Mouse (Mus musculus): Measurements from ENCODE around the gene Misp. TPM values are rescaled to one million over a fixed set of nuclear protein-coding genes. Genes with fewer than 3 reads are reported as not detected.
A peak's percentile ranks its signal among the peaks of the same experiment; 100 is the strongest.

Misp gene
- polyA plus RNA-seq, 1 experiment: not detected

DNA sequence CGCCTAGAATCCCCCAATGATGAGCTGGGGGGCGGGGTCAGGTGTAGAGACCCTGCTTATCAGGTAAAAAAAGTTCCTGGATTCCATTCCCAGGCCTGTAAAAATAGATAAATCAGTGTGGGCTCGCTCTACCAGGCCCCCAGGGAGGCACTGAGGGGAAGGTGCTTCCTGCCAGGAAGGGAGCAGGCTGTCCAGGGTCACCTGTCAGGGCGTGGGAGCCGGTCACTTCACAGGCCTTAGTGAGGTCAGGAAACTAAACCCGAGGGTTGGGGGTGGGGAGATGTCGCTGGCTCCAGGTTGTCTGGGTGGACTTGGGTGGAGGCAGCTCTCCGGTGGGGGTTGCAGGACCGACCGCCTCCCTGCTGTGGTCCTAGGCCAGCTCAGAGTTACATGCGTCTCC, 15.2 kb upstream of the Misp start:
- Histone ChIP-seq H3K4me3 (ENCODE audit: insufficient read depth, low read length) (no peak overlapping the region), H3K4me1 (ENCODE audit: control insufficient read depth, insufficient read depth, low read length) (peaks cover 4% of the 10 kb centered on the region), H3K27ac (ENCODE audit: insufficient read depth, low read length) (no peak overlapping the region)
- TF ChIP-seq POLR2A (IDR thresholded peaks at IDR 0.05; ENCODE audit: low read depth, low read length): no peak
- no peak for TF ChIP-seq CTCF (IDR thresholded peaks at IDR 0.05; ENCODE audit: borderline replicate concordance, insufficient read depth, low read length)

DNA sequence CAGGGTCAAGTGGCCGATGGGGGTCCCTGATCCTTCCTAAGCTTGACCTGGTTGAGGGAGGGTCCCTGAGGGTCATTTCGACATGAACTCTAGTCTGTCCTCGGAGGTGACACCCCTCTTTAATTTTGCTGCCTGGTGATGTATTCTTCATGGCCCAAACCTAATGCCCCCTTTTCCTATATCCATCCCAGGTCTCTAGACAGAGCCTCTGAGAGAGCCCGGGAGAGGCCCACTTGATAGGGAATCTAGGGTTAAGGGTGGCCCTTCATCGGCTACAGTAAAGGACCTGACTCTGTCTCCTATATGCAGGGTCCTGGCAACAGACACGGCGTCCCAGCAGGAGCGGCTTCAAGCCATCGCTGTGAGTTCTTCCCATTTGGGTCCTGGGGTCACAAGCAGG, 14.5 kb upstream of the Misp start:
- Histone ChIP-seq H3K4me3 (ENCODE audit: insufficient read depth, low read length) (no peak overlapping the region), H3K4me1 (ENCODE audit: control insufficient read depth, insufficient read depth, low read length) (peaks cover 4% of the 10 kb centered on the region), H3K27ac (ENCODE audit: insufficient read depth, low read length) (no peak overlapping the region)
- no peak for TF ChIP-seq CTCF (IDR thresholded peaks at IDR 0.05; ENCODE audit: borderline replicate concordance, insufficient read depth, low read length)
- no peak for TF ChIP-seq POLR2A (IDR thresholded peaks at IDR 0.05; ENCODE audit: low read depth, low read length)

DNA sequence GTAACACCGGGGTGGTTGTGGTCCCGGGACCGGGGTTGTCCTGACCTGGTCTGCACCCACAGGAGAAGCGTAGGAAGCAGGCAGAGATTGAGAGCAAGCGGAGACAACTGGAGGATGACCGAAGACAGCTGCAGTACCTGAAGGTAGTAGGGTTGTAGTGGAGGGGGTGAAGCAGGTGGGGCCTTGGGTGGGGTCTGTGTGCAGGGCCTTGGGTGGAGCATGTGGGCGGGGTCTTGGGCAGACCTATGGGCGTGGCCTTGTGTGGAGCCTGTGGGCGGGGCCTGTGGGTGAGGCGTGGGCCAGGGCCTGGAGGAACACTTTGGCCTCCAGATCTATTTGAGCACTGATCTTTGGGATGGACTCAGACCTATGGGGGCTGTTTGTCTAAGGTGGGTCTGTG, 13.8 kb upstream of the Misp start:
- Histone ChIP-seq H3K4me3 (ENCODE audit: insufficient read depth, low read length) (no peak overlapping the region), H3K4me1 (ENCODE audit: control insufficient read depth, insufficient read depth, low read length) (peaks cover 2% of the 10 kb centered on the region; the same call in 1 of the 2 replicates), H3K27ac (ENCODE audit: insufficient read depth, low read length) (no peak overlapping the region)
- no peak for TF ChIP-seq CTCF (IDR thresholded peaks at IDR 0.05; ENCODE audit: borderline replicate concordance, insufficient read depth, low read length)
- no peak for TF ChIP-seq POLR2A (IDR thresholded peaks at IDR 0.05; ENCODE audit: low read depth, low read length)

DNA sequence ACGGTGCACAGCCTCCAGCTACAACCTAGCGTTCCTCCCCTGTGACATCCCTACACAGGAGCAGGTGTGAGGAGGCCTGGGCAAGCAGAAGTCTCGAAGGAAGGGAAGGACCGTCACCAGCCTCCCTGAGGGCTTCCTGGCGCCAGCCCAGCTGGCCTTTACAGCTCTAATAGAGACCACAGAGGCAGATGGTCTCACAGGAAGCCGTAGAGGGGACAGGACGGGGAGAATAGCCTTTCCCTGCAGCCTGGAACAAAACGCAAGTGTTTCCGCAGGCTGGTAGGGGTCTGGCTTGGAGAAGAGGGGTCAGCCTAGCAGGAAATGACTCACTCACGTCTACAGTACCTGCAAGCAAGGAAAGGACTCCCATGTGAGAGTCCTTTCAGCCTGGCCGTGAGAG, 13.0 kb upstream of the Misp start:
- Histone ChIP-seq H3K27ac (ENCODE audit: insufficient read depth, low read length) (no peak overlapping the region), H3K4me1 (ENCODE audit: control insufficient read depth, insufficient read depth, low read length) (no peaks in the 10 kb centered on the region), H3K4me3 (ENCODE audit: insufficient read depth, low read length) (no peak overlapping the region)
- TF ChIP-seq POLR2A (IDR thresholded peaks at IDR 0.05; ENCODE audit: low read depth, low read length) (no peak), CTCF (IDR thresholded peaks at IDR 0.05; ENCODE audit: borderline replicate concordance, insufficient read depth, low read length) (no peak)

DNA sequence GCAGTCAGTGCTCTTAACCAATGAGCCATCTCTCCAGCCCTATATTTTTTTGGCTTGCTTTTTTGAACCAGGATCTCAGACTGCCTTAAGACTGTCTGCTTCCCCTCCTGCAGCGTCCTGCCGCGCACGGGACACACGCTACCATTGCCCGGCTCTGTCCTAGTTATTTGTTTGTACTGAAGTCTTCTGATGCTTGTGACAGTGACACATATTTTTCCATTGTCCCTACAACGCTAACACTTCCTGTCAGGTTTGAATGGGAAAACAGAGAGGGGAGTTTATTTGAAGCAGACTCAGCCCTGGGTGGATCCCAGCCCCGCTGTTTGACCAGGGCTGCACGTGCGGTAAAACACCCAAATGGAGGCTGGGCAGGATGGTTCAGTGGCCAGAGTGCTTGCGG, 12.1 kb upstream of the Misp start:
- TF ChIP-seq POLR2A (IDR thresholded peaks at IDR 0.05; ENCODE audit: low read depth, low read length): no peak

DNA sequence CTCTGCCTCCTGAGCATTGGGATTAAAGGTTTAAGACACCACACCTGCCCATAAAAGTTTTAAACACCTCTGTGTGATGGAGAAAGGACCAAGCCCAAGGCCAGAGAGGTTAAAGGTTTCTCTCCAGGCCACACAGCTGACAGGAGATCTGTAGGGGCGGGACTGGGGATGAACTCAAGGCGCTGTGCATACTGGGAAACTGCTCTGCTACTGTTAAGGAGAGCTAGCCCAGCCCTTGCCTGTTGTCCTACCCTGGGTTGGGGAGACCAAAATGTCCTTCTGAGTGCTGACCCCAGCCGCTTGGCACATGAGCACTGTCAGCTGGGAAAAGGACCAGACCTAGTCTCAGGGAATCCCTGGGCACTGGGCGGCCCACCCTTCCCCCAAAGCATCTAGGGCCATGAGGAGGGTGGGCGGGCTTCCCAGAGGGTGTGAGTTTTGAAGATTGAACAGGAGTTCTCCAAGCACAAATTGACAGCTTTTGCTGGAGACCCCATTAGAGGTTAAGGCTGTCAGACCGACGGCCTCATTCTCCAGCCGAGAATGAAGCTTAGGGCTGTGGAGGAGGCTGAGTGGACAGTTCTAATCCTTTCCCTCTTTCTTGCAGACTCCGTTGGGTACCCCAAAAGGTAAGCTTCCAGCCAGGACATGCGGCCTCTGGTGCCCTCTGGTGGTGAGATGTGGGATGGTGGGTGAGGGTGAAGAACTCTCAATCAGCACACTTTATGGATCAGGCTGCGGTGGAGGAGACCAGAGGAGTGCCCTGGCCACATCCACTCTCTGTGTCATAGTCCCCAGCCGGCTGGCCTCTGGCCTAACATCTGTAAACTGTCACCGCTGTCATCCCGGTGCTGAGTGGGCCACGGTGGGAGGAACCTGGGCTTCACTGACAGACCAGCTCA, 8.8 kb upstream of the Misp start:
- peak; percentile 95 for TF ChIP-seq CTCF (IDR thresholded peaks at IDR 0.05; ENCODE audit: borderline replicate concordance, insufficient read depth, low read length)
- TF ChIP-seq POLR2A (IDR thresholded peaks at IDR 0.05; ENCODE audit: low read depth, low read length): no peak
- H3K4me1 ChIP-seq (ENCODE audit: control insufficient read depth, insufficient read depth, low read length): no peaks in the 10 kb centered on the region
- H3K4me3 ChIP-seq (ENCODE audit: insufficient read depth, low read length): no peak overlapping the region
- H3K27ac ChIP-seq (ENCODE audit: insufficient read depth, low read length): no peak overlapping the region

More for the DNA sequence above, 12.1 kb upstream of the Misp start:
- Histone ChIP-seq H3K27ac (ENCODE audit: insufficient read depth, low read length) (no peak overlapping the region), H3K4me3 (ENCODE audit: insufficient read depth, low read length) (no peak overlapping the region), H3K4me1 (ENCODE audit: control insufficient read depth, insufficient read depth, low read length) (no peaks in the 10 kb centered on the region)

DNA sequence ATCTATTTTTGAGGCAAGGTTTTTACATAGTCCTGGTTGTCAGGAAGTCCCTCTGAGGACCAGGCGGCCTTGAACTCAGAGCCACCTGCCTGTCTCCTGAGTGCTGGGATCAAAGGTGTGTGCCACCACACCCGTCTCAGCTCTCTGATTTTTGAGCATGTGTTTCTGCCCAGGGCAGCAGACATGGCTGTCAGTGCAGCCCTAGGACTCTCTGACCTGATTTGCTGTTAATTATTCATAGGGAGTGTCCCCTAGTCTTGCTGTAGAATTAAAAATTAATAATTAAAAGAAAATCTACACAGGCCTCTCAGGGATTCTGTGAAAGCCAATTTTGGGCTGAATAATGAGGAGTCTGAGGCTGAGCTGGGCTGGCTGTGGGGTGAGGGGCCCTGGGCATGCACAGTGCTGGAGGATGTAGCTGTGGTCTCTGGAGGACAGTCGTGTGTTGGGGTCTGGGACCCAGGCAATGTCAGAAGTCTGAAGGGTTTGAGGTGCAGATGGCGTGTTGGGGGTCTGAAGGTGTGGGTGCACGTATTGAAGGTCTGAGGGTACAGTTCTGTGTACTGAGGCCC, 6.4 kb upstream of the Misp start:
- TF ChIP-seq POLR2A (IDR thresholded peaks at IDR 0.05; ENCODE audit: low read depth, low read length) (no peak), CTCF (IDR thresholded peaks at IDR 0.05; ENCODE audit: borderline replicate concordance, insufficient read depth, low read length) (no peak)

DNA sequence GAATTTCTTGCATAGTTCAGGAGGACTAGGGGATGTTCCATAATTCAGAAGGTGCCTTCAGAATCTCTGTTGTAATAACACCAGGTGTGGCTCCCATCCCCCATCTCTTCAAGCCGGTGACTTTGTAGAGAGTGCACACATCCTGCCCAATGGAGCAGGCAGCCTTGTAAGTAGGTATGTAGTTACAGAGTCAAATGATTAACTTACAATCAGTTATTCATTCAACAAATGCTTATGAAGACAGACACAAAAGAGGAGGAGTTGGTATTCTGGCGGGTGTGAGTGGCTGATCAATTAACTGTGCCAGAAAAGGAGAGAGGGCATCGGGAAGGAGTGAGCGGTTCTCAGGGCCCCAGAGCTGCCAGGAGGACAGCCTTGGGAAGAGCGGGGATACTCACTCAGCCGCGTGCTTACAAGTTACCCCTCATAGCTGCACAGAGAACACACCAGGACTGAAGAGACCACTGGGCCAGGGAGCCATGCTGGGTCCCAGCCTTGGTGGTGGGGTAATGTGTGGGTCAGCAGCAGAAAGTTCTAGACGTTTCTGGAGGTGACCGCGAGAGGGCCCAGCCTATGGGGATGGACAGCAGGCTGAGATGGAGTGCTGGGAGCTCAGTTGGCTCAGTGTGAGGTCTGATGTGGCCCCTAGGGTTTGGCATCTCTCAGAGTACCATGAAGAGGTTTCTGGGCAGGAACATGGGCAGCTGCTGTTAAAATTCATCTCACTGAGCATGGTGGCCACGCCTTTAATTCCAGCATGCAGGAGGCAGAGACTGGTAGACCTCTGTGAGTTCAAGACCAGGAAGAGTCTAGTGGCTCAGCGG, 4.9 kb upstream of the Misp start:
- H3K4me1 ChIP-seq (ENCODE audit: control insufficient read depth, insufficient read depth, low read length): no peaks in the 10 kb centered on the region
- no peak overlapping the region for H3K27ac ChIP-seq (ENCODE audit: insufficient read depth, low read length)
- no peak overlapping the region for H3K4me3 ChIP-seq (ENCODE audit: insufficient read depth, low read length)
- TF ChIP-seq POLR2A (IDR thresholded peaks at IDR 0.05; ENCODE audit: low read depth, low read length) (no peak), CTCF (IDR thresholded peaks at IDR 0.05; ENCODE audit: borderline replicate concordance, insufficient read depth, low read length) (no peak)

More for the DNA sequence above, 6.4 kb upstream of the Misp start:
- no peaks in the 10 kb centered on the region for H3K4me1 ChIP-seq (ENCODE audit: control insufficient read depth, insufficient read depth, low read length)
- H3K4me3 ChIP-seq (ENCODE audit: insufficient read depth, low read length): no peak overlapping the region
- no peak overlapping the region for H3K27ac ChIP-seq (ENCODE audit: insufficient read depth, low read length)

DNA sequence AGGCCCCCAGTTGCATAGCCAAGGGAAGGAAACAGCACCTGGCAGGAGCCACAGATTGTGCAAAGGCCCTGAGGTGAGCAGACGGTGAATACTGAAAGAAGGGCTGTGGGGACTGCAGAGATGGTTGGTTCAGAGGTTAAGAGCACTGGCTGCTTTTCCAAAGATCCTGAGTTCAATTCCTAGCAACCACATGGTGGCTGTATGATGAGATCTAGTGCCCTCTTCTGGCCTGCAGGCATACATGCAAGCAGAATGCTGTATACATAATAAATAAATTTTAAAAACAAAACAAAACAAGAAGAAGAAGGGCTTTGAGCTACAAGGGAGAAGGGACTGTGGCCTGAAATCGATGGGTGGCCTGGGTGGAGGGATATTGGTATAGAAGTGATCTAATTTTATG, 3.7 kb upstream of the Misp start:
- Histone ChIP-seq H3K4me3 (ENCODE audit: insufficient read depth, low read length) (no peak overlapping the region), H3K4me1 (ENCODE audit: control insufficient read depth, insufficient read depth, low read length) (no peaks in the 10 kb centered on the region), H3K27ac (ENCODE audit: insufficient read depth, low read length) (no peak overlapping the region)
- TF ChIP-seq POLR2A (IDR thresholded peaks at IDR 0.05; ENCODE audit: low read depth, low read length): no peak
- TF ChIP-seq CTCF (IDR thresholded peaks at IDR 0.05; ENCODE audit: borderline replicate concordance, insufficient read depth, low read length): no peak

Data from embryonic fibroblast, embryonic 13.5 days (primary cell).